Mouse (Mus musculus) forebrain, embryonic 12.5 days (tissue): ENCODE measurements around the gene Ppp3r2. TPM values are rescaled to one million over a fixed set of nuclear protein-coding genes. Genes with fewer than 3 reads are reported as not detected.

Source experiments
- ATAC-seq: fragments of 200-750 bp; cut with Nextera tagmentation; 2 replicates; pipeline ENCODE4 v1.8.0; 2017; ENCODE audit warnings: moderate TSS enrichment; ENCODE audit not compliant: low FRiP score
- H3K27ac ChIP-seq: fragments of 300-500 bp; sonication (generic); 2 replicates; pipeline ENCODE4 v1.5.1; 2016; ENCODE audit warnings: mild to moderate bottlenecking
- H3K27me3 ChIP-seq: fragments of 300-500 bp; sonication (generic); 2 replicates; pipeline ENCODE4 v1.6.1; 2016; ENCODE audit warnings: mild to moderate bottlenecking
- H3K36me3 ChIP-seq: fragments of 300-500 bp; sonication (generic); replicated peaks from 2 replicates; pipeline ENCODE4 v1.6.1; 2016; ENCODE audit warnings: mild to moderate bottlenecking
- H3K4me1 ChIP-seq: fragments of 300-500 bp; sonication (generic); 2 replicates; pipeline ENCODE4 v1.6.1; 2016
- H3K4me2 ChIP-seq: fragments of 300-500 bp; sonication (generic); 2 replicates; pipeline ENCODE4 v1.6.1; 2016; ENCODE audit warnings: mild to moderate bottlenecking, moderate library complexity
- H3K4me3 ChIP-seq: fragments of 300-500 bp; sonication (generic); replicated peaks from 2 replicates; pipeline ENCODE4 v1.5.1; 2016; ENCODE audit warnings: mild to moderate bottlenecking
- H3K9ac ChIP-seq: fragments of 300-500 bp; sonication (generic); 2 replicates; pipeline ENCODE4 v1.6.1; 2016; ENCODE audit warnings: mild to moderate bottlenecking
- H3K9me3 ChIP-seq: fragments of 300-500 bp; sonication (generic); 2 replicates; pipeline ENCODE4 v1.6.1; 2016
- WGBS: fragments of 180-500 bp; shearing (Covaris S2); methylation state at CpG from one replicate; pipeline ENCODE4 v1.1.7; 2016; 5-methylcytosine and 5-hydroxymethylcytosine counted together
- polyA plus RNA-seq: library from polyadenylated mRNA; unstranded; fragments of >200 nt; fragmentation: Nextera tagmentation; extraction: Ambion mirVana; gene quantifications from 2 replicates; pipeline ENCODE4 v1.2.1, GENCODE M21; 2016

Gene Ppp3r2
- polyA plus RNA-seq, 1 experiment from 2014 or later: not detected

GRCm38 (mm10) chr4:49639913-49640312 lies 41.9 kb downstream of the Ppp3r2 start:
- no peaks in the 10 kb centered on the region for H3K9me3 ChIP-seq
- H3K36me3 ChIP-seq: peaks cover 74% of the 10 kb centered on the region

DNA sequence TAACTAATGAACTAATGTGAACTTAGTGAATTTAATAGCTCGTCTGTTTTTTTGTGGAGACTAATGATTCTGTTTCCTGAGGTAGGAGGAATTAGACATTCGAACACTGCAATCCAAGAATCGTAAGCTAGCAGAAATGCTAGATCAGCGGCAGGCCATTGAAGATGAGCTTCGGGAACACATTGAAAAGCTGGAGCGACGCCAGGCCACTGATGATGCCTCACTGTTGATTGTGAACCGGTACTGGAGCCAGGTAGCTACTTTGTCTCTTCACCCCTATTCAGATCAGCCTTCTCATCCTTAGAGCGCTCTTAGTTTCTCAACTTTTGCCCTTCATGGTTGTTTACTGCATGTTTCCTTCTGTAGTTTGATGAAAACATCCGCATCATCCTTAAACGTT lies 44.0 kb downstream of the Ppp3r2 start:
- no peak for ATAC-seq
- no peak overlapping the region for H3K27ac ChIP-seq
- no peaks in the 10 kb centered on the region for H3K27me3 ChIP-seq
- H3K36me3 ChIP-seq: peaks cover 66% of the 10 kb centered on the region
- peaks cover 6% of the 10 kb centered on the region for H3K4me1 ChIP-seq
- no peak overlapping the region for H3K4me3 ChIP-seq
- no peak overlapping the region for H3K9ac ChIP-seq
- H3K9me3 ChIP-seq: no peaks in the 10 kb centered on the region
- no peak overlapping the region for H3K4me2 ChIP-seq
- 96% methylated on average over 11 of the region's 11 CpGs for WGBS

More at GRCm38 (mm10) chr4:49639913-49640312, 41.9 kb downstream of the Ppp3r2 start:
- Histone ChIP-seq H3K27ac (no peak overlapping the region), H3K4me2 (no peak overlapping the region), H3K27me3 (no peaks in the 10 kb centered on the region), H3K4me3 (no peak overlapping the region), H3K4me1 (no peaks in the 10 kb centered on the region), H3K9ac (no peak overlapping the region)
- ATAC-seq: no peak
- 84% methylated on average over 2 of the region's 2 CpGs for WGBS

- Histone ChIP-seq H3K36me3 (peaks cover 29% of the 10 kb centered on the region), H3K4me3 (peak overlapping the region; percentile 80), H3K9ac (peak overlapping the region; percentile 85), H3K9me3 (no peaks in the 10 kb centered on the region), H3K4me2 (peak overlapping the region; percentile 78), H3K27ac (peak overlapping the region; percentile 89), H3K27me3 (no peaks in the 10 kb centered on the region), H3K4me1 (peaks cover 9% of the 10 kb centered on the region)
- under 1% methylated on average over 30 of the region's 30 CpGs for WGBS
- ATAC-seq: no peak
These were observed 49.7 kb downstream of the Ppp3r2 start for GRCm38 (mm10) chr4:49632139-49632481.

DNA sequence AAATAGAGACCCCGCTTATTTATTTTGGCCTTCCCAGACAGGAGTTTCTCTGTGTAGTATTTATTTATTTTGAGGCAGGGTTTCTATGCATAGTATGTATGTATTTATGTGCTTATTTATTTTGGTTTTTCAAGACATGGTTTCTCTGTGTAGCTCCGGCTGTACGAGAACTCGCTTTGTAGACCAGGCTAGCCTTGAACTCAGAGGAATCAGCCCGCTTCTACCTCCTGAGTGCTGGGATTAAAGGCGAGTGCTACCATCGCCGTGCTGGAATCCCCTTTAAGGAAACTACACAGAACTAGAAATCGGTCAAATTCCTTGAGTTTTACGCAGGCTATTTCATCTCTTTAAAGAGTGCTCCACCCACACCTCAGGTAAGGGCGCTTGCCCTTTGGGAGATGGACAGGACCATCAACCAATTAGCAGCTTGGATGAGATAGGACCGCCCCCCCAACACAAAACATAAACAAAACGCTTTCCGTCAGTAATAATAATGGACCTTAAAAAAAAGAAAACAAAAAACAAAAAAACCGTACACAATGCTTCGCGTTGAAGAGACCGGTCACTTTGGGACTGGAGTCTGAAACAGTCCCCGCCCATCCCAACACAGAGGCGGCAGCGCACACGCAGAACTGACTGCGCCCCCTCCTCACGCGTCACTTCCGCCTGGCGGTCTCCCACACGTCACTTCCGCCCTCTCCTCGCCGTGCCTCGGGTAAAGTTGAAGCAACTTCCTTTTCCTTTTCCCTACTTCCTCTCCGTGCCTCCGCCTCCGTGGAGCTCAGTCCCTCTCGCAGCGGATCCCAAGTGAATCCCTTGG lies 50.3 kb downstream of the Ppp3r2 start, which contains the start of gene Rnf20:
Rnf20 (plus strand) TSS at position 688 of the 820 bp plus-strand sequence.
- peak; percentile 98 for ATAC-seq
- H3K36me3 ChIP-seq: peaks cover 23% of the 10 kb centered on the region
- H3K27me3 ChIP-seq: no peaks in the 10 kb centered on the region
- H3K4me2 ChIP-seq: peak within 1 kb of the TSS; percentile 78
- H3K9me3 ChIP-seq: no peaks in the 10 kb centered on the region
- H3K4me3 ChIP-seq: peak within 1 kb of the TSS; percentile 80
- peak within 1 kb of the TSS; percentile 89 for H3K27ac ChIP-seq
- peaks cover 9% of the 10 kb centered on the region for H3K4me1 ChIP-seq
- 3% methylated on average over 37 of the region's 37 CpGs for WGBS
- peak within 1 kb of the TSS; percentile 85 for H3K9ac ChIP-seq

DNA sequence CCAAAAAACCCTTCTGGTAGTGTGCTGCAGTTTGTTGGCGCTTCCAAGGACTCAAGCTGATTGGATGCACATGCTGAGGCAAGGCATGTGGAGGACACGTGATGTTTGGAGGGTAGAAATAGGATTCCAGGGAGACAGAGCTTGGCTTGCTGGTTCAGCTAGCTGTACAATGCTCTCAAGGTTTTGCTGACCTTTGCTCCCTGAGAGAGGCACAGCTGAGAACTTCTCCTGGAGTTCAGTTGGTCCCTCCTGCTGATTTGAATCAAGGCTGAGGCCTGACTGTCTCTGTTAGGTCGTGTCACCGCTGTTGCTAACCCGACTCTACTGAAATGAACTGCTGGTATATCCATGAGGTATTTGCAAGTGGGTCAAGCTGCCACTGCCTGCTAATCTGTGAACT lies 52.9 kb downstream of the Ppp3r2 start:
- Histone ChIP-seq H3K4me2 (no peak overlapping the region), H3K27me3 (no peaks in the 10 kb centered on the region), H3K9ac (no peak overlapping the region), H3K4me1 (peaks cover 9% of the 10 kb centered on the region), H3K4me3 (no peak overlapping the region), H3K9me3 (no peaks in the 10 kb centered on the region), H3K27ac (no peak overlapping the region), H3K36me3 (no peaks in the 10 kb centered on the region)
- ATAC-seq: no peak
- 82% methylated on average over 5 of the region's 5 CpGs for WGBS

Other genes starting within 250 kb of the Ppp3r2 start
- 0.45 TPM in 1 of 2 replicates, not detected in the other for gene Acnat1, start 208.1 kb downstream of the Ppp3r2 start, polyA plus RNA-seq
- gene Baat, start 175.5 kb downstream of the Ppp3r2 start, polyA plus RNA-seq: 0.22 TPM in 1 of 2 replicates, not detected in the other
- gene Mrpl50, start 160.9 kb downstream of the Ppp3r2 start, polyA plus RNA-seq: 89.0 and 90.7 TPM in 2 replicates
- gene Zfp189, start 160.8 kb downstream of the Ppp3r2 start, polyA plus RNA-seq: 12.5 and 13.0 TPM in 2 replicates
- 0.32 TPM in 1 of 2 replicates, not detected in the other for gene Aldob, start 132.5 kb downstream of the Ppp3r2 start, polyA plus RNA-seq
- 21.7 TPM in 2 replicates for gene Tmem246, start 84.1 kb downstream of the Ppp3r2 start, polyA plus RNA-seq
- gene Rnf20, start 50.0 kb downstream of the Ppp3r2 start, polyA plus RNA-seq: 68.2 and 71.8 TPM in 2 replicates
- gene Grin3a, start 163.7 kb upstream of the Ppp3r2 start, polyA plus RNA-seq: 1.7 and 2.0 TPM in 2 replicates